Mouse (Mus musculus): ENCODE measurements around the gene Arfgap3. TPM values are rescaled to one million over a fixed set of nuclear protein-coding genes. Genes with fewer than 3 reads are reported as not detected.

The Arfgap3 gene
- polyA plus RNA-seq, 1 experiment from 2014 or later, result 57.0 TPM

GRCm38 (mm10) chr15:83344956-83345355 lies 5.1 kb downstream of the Arfgap3 start:
- H3K4me1 ChIP-seq (replicated peaks; ENCODE audit: control insufficient read depth, insufficient read depth), result peaks cover 2% of the 10 kb centered on the region
- DNase-seq (ENCODE audit: low spot score), result peak; percentile 66
- H3K4me2 ChIP-seq (replicated peaks; ENCODE audit: low read depth), result no peak overlapping the region
- H3K36me3 ChIP-seq (ENCODE audit: control insufficient read depth, insufficient read depth, low read length), result peaks cover 7% of the 10 kb centered on the region; the same call in 1 of the 2 replicates
- TF ChIP-seq CTCF (IDR thresholded peaks at IDR 0.05; ENCODE audit: low read depth), result no peak
- no peak overlapping the region for H3K4me3 ChIP-seq (ENCODE audit: low read depth, low read length)
- H3K27ac ChIP-seq (replicated peaks), result peak overlapping the region; percentile 78
- peak overlapping the region; percentile 47; the same call in 1 of the 2 replicates for H3K9ac ChIP-seq (ENCODE audit: low read length)
- H3K27me3 ChIP-seq (ENCODE audit: control insufficient read depth, insufficient read depth, low read length), result no peaks in the 10 kb centered on the region
- H3K9me3 ChIP-seq (ENCODE audit: control insufficient read depth, low read length), result no peaks in the 10 kb centered on the region
- 39% methylated on average over 7 of the region's 7 CpGs for WGBS
- ATAC-seq (ENCODE audit: low FRiP score, low TSS enrichment), result peak; percentile 68

- ATAC-seq (ENCODE audit: low FRiP score, low TSS enrichment), result peak; percentile 73
- TF ChIP-seq EP300 (optimal IDR thresholded peaks at IDR 0.05) (no peak), CTCF (IDR thresholded peaks at IDR 0.05; ENCODE audit: low read depth) (no peak)
- DNase-seq (ENCODE audit: low spot score), result peak; percentile 69
- H3K9me3 ChIP-seq (ENCODE audit: control insufficient read depth, low read length), result no peaks in the 10 kb centered on the region
- peaks cover 2% of the 10 kb centered on the region for H3K4me1 ChIP-seq (replicated peaks; ENCODE audit: control insufficient read depth, insufficient read depth)
- no peak overlapping the region for H3K4me2 ChIP-seq (replicated peaks; ENCODE audit: low read depth)
- 32% methylated on average over 7 of the region's 7 CpGs for WGBS
- peak overlapping the region; percentile 78 for H3K27ac ChIP-seq (replicated peaks)
- H3K36me3 ChIP-seq (ENCODE audit: control insufficient read depth, insufficient read depth, low read length), result peaks cover 7% of the 10 kb centered on the region; the same call in 1 of the 2 replicates
- no peaks in the 10 kb centered on the region for H3K27me3 ChIP-seq (ENCODE audit: control insufficient read depth, insufficient read depth, low read length)
- no peak overlapping the region for H3K4me3 ChIP-seq (ENCODE audit: low read depth, low read length)
- no peak overlapping the region; the same call in 1 of the 2 replicates for H3K9ac ChIP-seq (ENCODE audit: low read length)
Observed at GRCm38 (mm10) chr15:83344157-83344556, 5.9 kb downstream of the Arfgap3 start.

- no peak overlapping the region for H3K4me2 ChIP-seq (replicated peaks; ENCODE audit: low read depth)
- WGBS, result 60% methylated on average over 6 of the region's 6 CpGs
- no peak for TF ChIP-seq EP300 (optimal IDR thresholded peaks at IDR 0.05)
- TF ChIP-seq CTCF (IDR thresholded peaks at IDR 0.05; ENCODE audit: low read depth), result no peak
- DNase-seq (ENCODE audit: low spot score) (no peak), ATAC-seq (ENCODE audit: low FRiP score, low TSS enrichment) (no peak)
- no peak overlapping the region for H3K9ac ChIP-seq (ENCODE audit: low read length)
- H3K27me3 ChIP-seq (ENCODE audit: control insufficient read depth, insufficient read depth, low read length), result no peaks in the 10 kb centered on the region
- H3K36me3 ChIP-seq (ENCODE audit: control insufficient read depth, insufficient read depth, low read length), result peaks cover 25% of the 10 kb centered on the region
- H3K4me3 ChIP-seq (ENCODE audit: low read depth, low read length), result no peak overlapping the region
- no peaks in the 10 kb centered on the region for H3K9me3 ChIP-seq (ENCODE audit: control insufficient read depth, low read length)
- H3K27ac ChIP-seq (replicated peaks), result peak overlapping the region; percentile 53
- no peaks in the 10 kb centered on the region for H3K4me1 ChIP-seq (replicated peaks; ENCODE audit: control insufficient read depth, insufficient read depth)
Observed at GRCm38 (mm10) chr15:83338908-83339307, 11.1 kb downstream of the Arfgap3 start.

GRCm38 (mm10) chr15:83337903-83338870 lies 11.9 kb downstream of the Arfgap3 start:
- Histone ChIP-seq H3K4me3 (ENCODE audit: low read depth, low read length) (no peak overlapping the region), H3K27ac (replicated peaks) (peak overlapping the region; percentile 53), H3K27me3 (ENCODE audit: control insufficient read depth, insufficient read depth, low read length) (no peaks in the 10 kb centered on the region), H3K4me2 (replicated peaks; ENCODE audit: low read depth) (no peak overlapping the region), H3K4me1 (replicated peaks; ENCODE audit: control insufficient read depth, insufficient read depth) (no peaks in the 10 kb centered on the region), H3K36me3 (ENCODE audit: control insufficient read depth, insufficient read depth, low read length) (peaks cover 29% of the 10 kb centered on the region), H3K9me3 (ENCODE audit: control insufficient read depth, low read length) (no peaks in the 10 kb centered on the region), H3K9ac (ENCODE audit: low read length) (no peak overlapping the region)
- peak; percentile 92 for ATAC-seq (ENCODE audit: low FRiP score, low TSS enrichment)
- peak; percentile 77 for DNase-seq (ENCODE audit: low spot score)
- no peak for TF ChIP-seq EP300 (optimal IDR thresholded peaks at IDR 0.05)
- no peak for TF ChIP-seq CTCF (IDR thresholded peaks at IDR 0.05; ENCODE audit: low read depth)
- 58% methylated on average over 8 of the region's 8 CpGs for WGBS

GRCm38 (mm10) chr15:83332373-83332772 lies 17.7 kb downstream of the Arfgap3 start:
- Histone ChIP-seq H3K4me3 (ENCODE audit: low read depth, low read length) (no peak overlapping the region), H3K36me3 (ENCODE audit: control insufficient read depth, insufficient read depth, low read length) (peaks cover 41% of the 10 kb centered on the region), H3K27me3 (ENCODE audit: control insufficient read depth, insufficient read depth, low read length) (no peaks in the 10 kb centered on the region), H3K4me2 (replicated peaks; ENCODE audit: low read depth) (no peak overlapping the region), H3K27ac (replicated peaks) (no peak overlapping the region), H3K9me3 (ENCODE audit: control insufficient read depth, low read length) (no peaks in the 10 kb centered on the region), H3K4me1 (replicated peaks; ENCODE audit: control insufficient read depth, insufficient read depth) (no peaks in the 10 kb centered on the region), H3K9ac (ENCODE audit: low read length) (no peak overlapping the region)
- TF ChIP-seq EP300 (optimal IDR thresholded peaks at IDR 0.05) (no peak), CTCF (IDR thresholded peaks at IDR 0.05; ENCODE audit: low read depth) (peak; percentile 73)
- WGBS, result 85% methylated on average over 3 of the region's 3 CpGs
- DNase-seq (ENCODE audit: low spot score), result peak; percentile 45
- no peak; the same call in 1 of the 2 replicates for ATAC-seq (ENCODE audit: low FRiP score, low TSS enrichment)

- Histone ChIP-seq H3K4me3 (ENCODE audit: low read depth, low read length) (no peak overlapping the region), H3K36me3 (ENCODE audit: control insufficient read depth, insufficient read depth, low read length) (peaks cover 24% of the 10 kb centered on the region), H3K27me3 (ENCODE audit: control insufficient read depth, insufficient read depth, low read length) (no peaks in the 10 kb centered on the region), H3K9me3 (ENCODE audit: control insufficient read depth, low read length) (no peaks in the 10 kb centered on the region), H3K4me1 (replicated peaks; ENCODE audit: control insufficient read depth, insufficient read depth) (no peaks in the 10 kb centered on the region), H3K9ac (ENCODE audit: low read length) (no peak overlapping the region), H3K27ac (replicated peaks) (no peak overlapping the region), H3K4me2 (replicated peaks; ENCODE audit: low read depth) (no peak overlapping the region)
- 83% methylated on average over 5 of the region's 5 CpGs for WGBS
- DNase-seq (ENCODE audit: low spot score), result no peak
- no peak for ATAC-seq (ENCODE audit: low FRiP score, low TSS enrichment)
- no peak for TF ChIP-seq CTCF (IDR thresholded peaks at IDR 0.05; ENCODE audit: low read depth)
- no peak for TF ChIP-seq EP300 (optimal IDR thresholded peaks at IDR 0.05)
Observed at GRCm38 (mm10) chr15:83328952-83329351, 21.1 kb downstream of the Arfgap3 start.
